Mouse (Mus musculus) CH12.LX (cell line): ENCODE results near the gene Gm765.

Experiments
- CHD2 ChIP-seq: IDR thresholded peaks from 2 replicates; pipeline ENCODE4 v1.6.1; 2011; ENCODE audit warnings: low read length, improper control_type of control experiment
- CTCF ChIP-seq, 2 experiments: IDR thresholded peaks in 1 of 2; conservative IDR thresholded peaks in 1 of 2; 2 replicates each; pipeline ENCODE4 v1.5.1; 2011 to 2012; ENCODE audit warnings: low read depth in 2 of 2, low read length in 2 of 2, improper control_type of control experiment in 1 of 2, inconsistent platforms in 1 of 2, mild to moderate bottlenecking in 1 of 2, moderate library complexity in 1 of 2
- ELF1 ChIP-seq: IDR thresholded peaks from 2 replicates; pipeline ENCODE4 v1.6.1; 2014; ENCODE audit warnings: low read depth, mild to moderate bottlenecking, inconsistent platforms, low read length, improper control_type of control experiment
- EP300 ChIP-seq: IDR thresholded peaks from 2 replicates; pipeline ENCODE4 v1.6.1; 2011; ENCODE audit warnings: low read length, improper control_type of control experiment
- JUN ChIP-seq: IDR thresholded peaks from 2 replicates; pipeline ENCODE4 v1.6.1; 2011; ENCODE audit warnings: low read depth, mild to moderate bottlenecking, low read length, improper control_type of control experiment, moderate library complexity; ENCODE audit not compliant: insufficient read depth
- JUND ChIP-seq: conservative IDR thresholded peaks from 2 replicates; pipeline ENCODE4 v1.6.1; 2011; ENCODE audit warnings: low read depth, low read length, improper control_type of control experiment
- MAX ChIP-seq: IDR thresholded peaks from 2 replicates; pipeline ENCODE4 v1.6.1; 2011; ENCODE audit warnings: low read length, improper control_type of control experiment
- NELFE ChIP-seq: IDR thresholded peaks from 2 replicates; pipeline ENCODE4 v1.6.1; 2011; ENCODE audit warnings: low read depth, low read length, improper control_type of control experiment
- POLR2A ChIP-seq: IDR thresholded peaks from 2 replicates; pipeline ENCODE4 v1.6.1; 2011; ENCODE audit warnings: low read depth, mild to moderate bottlenecking, improper control_type of control experiment, low read length
- POLR2AphosphoS2 ChIP-seq: IDR thresholded peaks from 2 replicates; pipeline ENCODE4 v1.6.1; 2011; ENCODE audit warnings: low read depth, low read length, improper control_type of control experiment
- RAD21 ChIP-seq: IDR thresholded peaks from 2 replicates; pipeline ENCODE4 v1.6.1; 2011; ENCODE audit warnings: low read depth, mild to moderate bottlenecking, low read length, improper control_type of control experiment, moderate library complexity
- USF1 ChIP-seq: IDR thresholded peaks from 2 replicates; pipeline ENCODE4 v1.6.1; 2014; ENCODE audit warnings: low read depth, mild to moderate bottlenecking, inconsistent platforms, low read length, improper control_type of control experiment

DNA sequence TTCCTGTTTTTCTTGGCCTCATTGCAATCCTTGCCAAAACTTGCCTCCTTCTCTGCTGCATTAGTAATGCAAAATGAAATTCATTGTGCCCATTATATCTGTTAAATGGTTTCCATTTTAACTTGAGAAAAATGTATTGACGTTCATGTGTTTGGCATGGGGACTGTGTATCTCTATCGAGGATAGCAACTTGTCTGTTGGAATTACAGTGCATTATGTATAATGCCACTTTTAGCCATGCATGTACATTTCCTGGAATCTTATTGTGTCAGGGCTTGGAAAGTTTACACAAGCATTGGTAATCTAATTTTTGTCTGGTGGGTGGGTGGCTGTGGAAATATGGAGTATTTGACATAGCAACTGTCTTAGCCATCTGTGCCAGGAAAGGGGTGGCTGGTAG is 57.4 kb downstream of the Gm765 start:
- TF ChIP-seq POLR2A (no peak), USF1 (no peak), EP300 (no peak), JUN (no peak), RAD21 (no peak), ELF1 (no peak), CTCF (conservative IDR thresholded peaks at IDR 0.05 in 1 of 2, IDR thresholded peaks at IDR 0.05 in 1 of 2; ENCODE audit: low read depth in 2 of 2, low read length in 2 of 2) (no peak), MAX (no peak), JUND (no peak), POLR2AphosphoS2 (no peak), CHD2 (no peak), NELFE (no peak)
